In genomic region chr10:42089235-42089625, GRCm38 (mm10) we compare ENCODE assay signal across 8 mouse cellular contexts.
DNase-seq lines count a peak whose midpoint lies in the region; ATAC-seq and TF ChIP-seq lines count a peak whose summit lies in the region.

No protein-coding gene starts in this region.

- ATAC-seq in hematopoietic stem cell, adult 5-6 weeks (replicated peaks in 1 of 2; ENCODE audit: insufficient read depth in 1 of 2, low FRiP score in 2 of 2, low TSS enrichment in 1 of 2, low read depth in 1 of 2, poor library complexity in 2 of 2, severe bottlenecking in 2 of 2): peak; percentile 78 to 87

- no peak for TF ChIP-seq CTCF in MEL (IDR thresholded peaks at IDR 0.05 in 2 of 3, conservative IDR thresholded peaks at IDR 0.05 in 1 of 3; ENCODE audit: control insufficient read depth in 1 of 3, insufficient read depth in 1 of 3, low read depth in 2 of 3, low read length in 3 of 3, poor library complexity in 1 of 3, severe bottlenecking in 1 of 3)
- TF ChIP-seq CTCF in thymus, adult 2 months (IDR thresholded peaks at IDR 0.05; ENCODE audit: borderline replicate concordance, control insufficient read depth, extremely low read depth, insufficient read depth, low read length, poor library complexity): no peak

- H3K27ac ChIP-seq in MEL (ENCODE audit: control insufficient read depth, low read depth, low read length): 0 out of 2 replicates have a peak overlapping the region, but pooled peaks have one; percentile 6
- no peak overlapping the region for H3K27ac ChIP-seq in thymus, adult 2 months (ENCODE audit: control insufficient read depth, insufficient read depth, low read length)

- TF ChIP-seq EP300 in MEL (IDR thresholded peaks at IDR 0.05; ENCODE audit: low read depth in 1 of 2, low read length in 2 of 2): 0 out of 4 replicates have a peak, but pooled peaks of 1 of the 2 experiments have one; percentile 19

- peak overlapping the region; percentile 45 for H3K9ac ChIP-seq in MEL (ENCODE audit: control insufficient read depth, low read depth, low read length, poor library complexity, severe bottlenecking)

- peaks cover 8 to 15% of the 10 kb centered on the region in 2 experiments for H3K4me1 ChIP-seq in MEL (ENCODE audit: control insufficient read depth in 1 of 2, insufficient read depth in 2 of 2, low read length in 2 of 2)
- H3K4me1 ChIP-seq in thymus, adult 2 months (replicated peaks; ENCODE audit: control insufficient read depth, insufficient read depth, low read length): peaks cover 21% of the 10 kb centered on the region

- H3K9me3 ChIP-seq in MEL (replicated peaks; ENCODE audit: insufficient read depth, low read length): no peaks in the 10 kb centered on the region

- 3% methylated on average over 3 of the region's 3 CpGs for WGBS in thymus, adult 2 months

- peak overlapping the region; percentile 10 to 44; a peak in 1 of 4 replicates for H3K4me3 ChIP-seq in MEL (ENCODE audit: control insufficient read depth in 1 of 2, insufficient read depth in 1 of 2, low read depth in 2 of 2, low read length in 2 of 2)
- H3K4me3 ChIP-seq in thymus, adult 2 months (ENCODE audit: control insufficient read depth, insufficient read depth, low read length): no peak overlapping the region

- TF ChIP-seq POLR2A in MEL (IDR thresholded peaks at IDR 0.05; ENCODE audit: control insufficient read depth in 1 of 2, insufficient read depth in 1 of 2, low read depth in 1 of 2, low read length in 2 of 2, poor library complexity in 1 of 2): no peak
- TF ChIP-seq POLR2A in thymus, adult 2 months (IDR thresholded peaks at IDR 0.05; ENCODE audit: control insufficient read depth, extremely low read depth, insufficient read depth, low read length, poor library complexity): no peak

- peaks cover 0 to 6% of the 10 kb centered on the region in 2 experiments; a peak in 2 of 4 replicates for H3K36me3 ChIP-seq in MEL (ENCODE audit: control insufficient read depth in 1 of 2, insufficient read depth in 2 of 2, low read length in 2 of 2)
- H3K36me3 ChIP-seq in thymus, adult 2 months (ENCODE audit: control insufficient read depth, insufficient read depth, low read length): no peaks in the 10 kb centered on the region

- no peaks in the 10 kb centered on the region for H3K79me2 ChIP-seq in MEL (ENCODE audit: control insufficient read depth, insufficient read depth, low read length, poor library complexity)

- peak; percentile 77 to 80 for DNase-seq in adrenal gland, adult (ENCODE audit: inconsistent age in 2 of 2, low spot score in 1 of 2)
- no peak for DNase-seq in adrenal gland, postnatal 4 days (ENCODE audit: low spot score in 2 of 2)
- peak; percentile 78 for DNase-seq in MEL (ENCODE audit: low read depth, low spot score)
- peak; percentile 40 for DNase-seq in forelimb bud, embryonic 11.5 days (ENCODE audit: low read depth, low spot score)
- peak; percentile 7 to 51 for DNase-seq in layer of hippocampus, adult 18-20 months (ENCODE audit: low spot score in 2 of 2)
- DNase-seq in lung, postnatal 25 days (ENCODE audit: low spot score): peak; percentile 89
- peak; percentile 66 for DNase-seq in thymus, adult 2 months

- no peak for TF ChIP-seq RAD21 in MEL (IDR thresholded peaks at IDR 0.05; ENCODE audit: low read depth, low read length)

- no peaks in the 10 kb centered on the region; a peak in 1 of 4 replicates for H3K27me3 ChIP-seq in MEL (ENCODE audit: control insufficient read depth in 1 of 2, insufficient read depth in 2 of 2, low read length in 2 of 2)
- H3K27me3 ChIP-seq in thymus, adult 2 months (ENCODE audit: control insufficient read depth, insufficient read depth, low read length): no peaks in the 10 kb centered on the region

TF ChIP-seq in MEL, 35 proteins besides CTCF, POLR2A, EP300 and RAD21:
- TF ChIP-seq MYB (IDR thresholded peaks at IDR 0.05; ENCODE audit: low read depth, low read length): no peak
- TF ChIP-seq MAX (IDR thresholded peaks at IDR 0.05; ENCODE audit: low read length): no peak
- no peak for TF ChIP-seq ZMIZ1 (IDR thresholded peaks at IDR 0.05; ENCODE audit: low read depth, low read length)
- no peak for TF ChIP-seq ZC3H11A (IDR thresholded peaks at IDR 0.05; ENCODE audit: low read depth, low read length)
- TF ChIP-seq TCF12 (IDR thresholded peaks at IDR 0.05; ENCODE audit: low read depth, low read length): peak; percentile 44; the same call in 1 of the 2 replicates
- peak; percentile 46; the same call in 1 of the 2 replicates for TF ChIP-seq HCFC1 (IDR thresholded peaks at IDR 0.05; ENCODE audit: low read depth, low read length)
- TF ChIP-seq JUND (IDR thresholded peaks at IDR 0.05; ENCODE audit: low read depth, low read length): peak; percentile 98
- no peak for TF ChIP-seq TAL1 (IDR thresholded peaks at IDR 0.05; ENCODE audit: low read length)
- peak; percentile 57; the same call in 1 of the 2 replicates for TF ChIP-seq ELF1 (IDR thresholded peaks at IDR 0.05; ENCODE audit: low read depth, low read length)
- no peak for TF ChIP-seq SMC3 (IDR thresholded peaks at IDR 0.05; ENCODE audit: low read depth, low read length)
- peak; percentile 29; the same call in 1 of the 2 replicates for TF ChIP-seq SIN3A (IDR thresholded peaks at IDR 0.05; ENCODE audit: low read length)
- TF ChIP-seq RCOR1 (IDR thresholded peaks at IDR 0.05; ENCODE audit: low read depth, low read length): no peak
- TF ChIP-seq MAFK (IDR thresholded peaks at IDR 0.05; ENCODE audit: borderline replicate concordance, low read depth, low read length): no peak
- no peak for TF ChIP-seq NELFE (IDR thresholded peaks at IDR 0.05; ENCODE audit: low read depth, low read length)
- no peak for TF ChIP-seq POLR2AphosphoS5 (IDR thresholded peaks at IDR 0.05; ENCODE audit: borderline replicate concordance, low read depth, low read length)
- TF ChIP-seq BHLHE40 (IDR thresholded peaks at IDR 0.05; ENCODE audit: borderline replicate concordance, low read depth, low read length): no peak
- peak; percentile 56 for TF ChIP-seq MXI1 (IDR thresholded peaks at IDR 0.05; ENCODE audit: low read depth, low read length)
- no peak for TF ChIP-seq ZNF384 (IDR thresholded peaks at IDR 0.05; ENCODE audit: low read depth, low read length)
- no peak for TF ChIP-seq GABPA (IDR thresholded peaks at IDR 0.05; ENCODE audit: low read depth, low read length)
- TF ChIP-seq UBTF (IDR thresholded peaks at IDR 0.05; ENCODE audit: borderline replicate concordance, insufficient read depth, low read depth, low read length): no peak
- no peak for TF ChIP-seq CHD1 (IDR thresholded peaks at IDR 0.05; ENCODE audit: low read depth, low read length)
- TF ChIP-seq MAZ (IDR thresholded peaks at IDR 0.05; ENCODE audit: low read depth, low read length): 0 out of 2 replicates have a peak, but pooled peaks have one; percentile 58
- no peak for TF ChIP-seq GATA1 (IDR thresholded peaks at IDR 0.05; ENCODE audit: low read depth, low read length)
- no peak for TF ChIP-seq TBP (IDR thresholded peaks at IDR 0.05; ENCODE audit: low read depth, low read length)
- no peak for TF ChIP-seq MYC (IDR thresholded peaks at IDR 0.05; ENCODE audit: low read depth, low read length)
- TF ChIP-seq KAT2A (conservative IDR thresholded peaks at IDR 0.05; ENCODE audit: low read depth, low read length): no peak
- TF ChIP-seq E2F4 (IDR thresholded peaks at IDR 0.05; ENCODE audit: borderline replicate concordance, low read depth, low read length): no peak
- no peak for TF ChIP-seq CHD2 (IDR thresholded peaks at IDR 0.05; ENCODE audit: low read length)
- peak; percentile 89 for TF ChIP-seq ETS1 (IDR thresholded peaks at IDR 0.05; ENCODE audit: low read depth, low read length)
- no peak for TF ChIP-seq ZKSCAN1 (IDR thresholded peaks at IDR 0.05; ENCODE audit: low read depth, low read length)
- TF ChIP-seq USF2 (IDR thresholded peaks at IDR 0.05; ENCODE audit: borderline replicate concordance in 1 of 2, insufficient read depth in 1 of 2, low read depth in 1 of 2, low read length in 2 of 2): no peak
- TF ChIP-seq NRF1 (IDR thresholded peaks at IDR 0.05; ENCODE audit: insufficient read depth, low read depth, low read length, poor library complexity, severe bottlenecking): no peak
- 0 out of 2 replicates have a peak, but pooled peaks have one; percentile 19 for TF ChIP-seq USF1 (IDR thresholded peaks at IDR 0.05; ENCODE audit: low read depth, low read length)
- TF ChIP-seq MEF2A (IDR thresholded peaks at IDR 0.05; ENCODE audit: extremely low read depth, insufficient replicate concordance, low read depth, low read length, poor library complexity, severe bottlenecking): no peak
- no peak for TF ChIP-seq POLR2AphosphoS2 (IDR thresholded peaks at IDR 0.05; ENCODE audit: low read length)

Comparison
In these comparisons a context has a peak if more than half of its experiments do, and no peak if none do; other contexts are left out.
1. DNase-seq: peak in adrenal gland, adult (2 of 2), MEL (single experiment), forelimb bud, embryonic 11.5 days (single experiment), layer of hippocampus, adult 18-20 months (2 of 2), lung, postnatal 25 days (single experiment) and thymus, adult 2 months (single experiment); none in adrenal gland, postnatal 4 days (0 of 2).